Mouse (Mus musculus): ENCODE measurements around the gene Olfr853. TPM values are rescaled to one million over a fixed set of nuclear protein-coding genes. Genes with fewer than 3 reads are reported as not detected.

The Olfr853 gene
- total RNA-seq (2023; ENCODE audit: inconsistent age) = not detected in 4 replicates

GRCm38 (mm10) chr9:19540976-19541375 lies at the start of gene Olfr853:
Gene Olfr853, minus strand, starts transcription at chr9:19541076.

GRCm38 (mm10) chr9:19582317-19582716 lies 41.4 kb upstream of the Olfr853 start, which contains the start of gene Olfr855:
Gene Olfr855, plus strand, starts transcription at chr9:19582617.

GRCm38 (mm10) chr9:19567282-19567681 lies 26.4 kb upstream of the Olfr853 start, which contains the start of gene Olfr854:
Gene Olfr854, minus strand, starts transcription at chr9:19567382.

GRCm38 (mm10) chr9:19492995-19493394 lies 47.9 kb downstream of the Olfr853 start, which contains the start of gene Olfr851:
Gene Olfr851, plus strand, starts transcription at chr9:19493295.

Other genes starting within 250 kb of the Olfr853 start
- not detected in 4 replicates for gene Olfr844, start 224.7 kb downstream of the Olfr853 start, total RNA-seq (2023; ENCODE audit: inconsistent age)
- not detected in 4 replicates for gene Olfr845, start 204.6 kb downstream of the Olfr853 start, total RNA-seq (2023; ENCODE audit: inconsistent age)
- not detected in 4 replicates for gene Olfr846, start 177.1 kb downstream of the Olfr853 start, total RNA-seq (2023; ENCODE audit: inconsistent age)
- gene Olfr847, start 162.4 kb downstream of the Olfr853 start, total RNA-seq (2023; ENCODE audit: inconsistent age) = not detected in 4 replicates
- not detected in 4 replicates for gene Olfr849, start 100.8 kb downstream of the Olfr853 start, total RNA-seq (2023; ENCODE audit: inconsistent age)
- gene Olfr850, start 62.8 kb downstream of the Olfr853 start, total RNA-seq (2023; ENCODE audit: inconsistent age) = not detected in 4 replicates
- gene Olfr851, start 47.8 kb downstream of the Olfr853 start, total RNA-seq (2023; ENCODE audit: inconsistent age) = not detected in 4 replicates
- not detected in 4 replicates for gene Olfr854, start 26.3 kb upstream of the Olfr853 start, total RNA-seq (2023; ENCODE audit: inconsistent age)
- not detected in 4 replicates for gene Olfr855, start 41.5 kb upstream of the Olfr853 start, total RNA-seq (2023; ENCODE audit: inconsistent age)
- 34.2 to 39.6 TPM (median 36.8 TPM) in 4 replicates for gene Zfp317, start 81.0 kb upstream of the Olfr853 start, total RNA-seq (2023; ENCODE audit: inconsistent age)
- gene Olfr857, start 168.4 kb upstream of the Olfr853 start, total RNA-seq (2023; ENCODE audit: inconsistent age) = not detected in 4 replicates
- not detected in 4 replicates for gene Olfr58, start 239.2 kb upstream of the Olfr853 start, total RNA-seq (2023; ENCODE audit: inconsistent age)

All from B cell, adult (primary cell).